17 mouse cellular contexts compared by ENCODE assay signal in genomic region chr11:113490530-113491520, GRCm38 (mm10).
DNase-seq lines count a peak whose midpoint lies in the region; ATAC-seq lines count a peak whose summit lies in the region.
"Had no signal": no experiment of that assay in that cellular context is flagged by ENCODE, and none has a peak within 500 bp of the region (broad histone marks: within the 10 kb centered on the region; RNA-seq: fewer than 3 reads in every experiment).

No protein-coding gene starts in this region.

- H3K4me1 ChIP-seq in heart, embryonic 15.5 days (replicated peaks): peaks cover 22% of the 10 kb centered on the region
- peaks cover 18% of the 10 kb centered on the region for H3K4me1 ChIP-seq in hindbrain, embryonic 13.5 days (replicated peaks)

- no peaks in the 10 kb centered on the region for H3K9me3 ChIP-seq in heart, embryonic 15.5 days (replicated peaks)
- H3K9me3 ChIP-seq in hindbrain, embryonic 13.5 days: no peaks in the 10 kb centered on the region
- H3K9me3 ChIP-seq: heart, embryonic 12.5 days; limb, embryonic 12.5 days; neural tube, embryonic 12.5 days had no signal

- H3K4me2 ChIP-seq in heart, embryonic 15.5 days: no peak overlapping the region
- no peak overlapping the region for H3K4me2 ChIP-seq in hindbrain, embryonic 13.5 days
- H3K4me2 ChIP-seq: heart, embryonic 12.5 days; limb, embryonic 12.5 days; neural tube, embryonic 12.5 days had no signal

- WGBS in heart, embryonic 15.5 days: 63% methylated on average over 20 of the region's 20 CpGs
- 86% methylated on average over 20 of the region's 20 CpGs for WGBS in hindbrain, embryonic 13.5 days

- DNase-seq in heart, postnatal 36 days: no peak
- peak; percentile 37 for DNase-seq in lung, postnatal 10 days
- DNase-seq in lung, adult 18-20 months: no peak
- DNase-seq in c-Kit-positive CD71-positive TER-119-positive erythroid progenitor cells, embryonic 14.5 days (ENCODE audit: low spot score): peak; percentile 30
- no peak for DNase-seq in ovary, postnatal 14 days (ENCODE audit: low spot score)
- DNase-seq: cerebellum, adult 9-11 months; embryo, embryonic 11 days; kidney, adult 9 months; kidney, postnatal 4 days; thymus, postnatal 36 days had no signal

- no peaks in the 10 kb centered on the region for H3K27me3 ChIP-seq in heart, embryonic 15.5 days
- H3K27me3 ChIP-seq in hindbrain, embryonic 13.5 days: no peaks in the 10 kb centered on the region
- H3K27me3 ChIP-seq: heart, embryonic 12.5 days; limb, embryonic 12.5 days; neural tube, embryonic 12.5 days had no signal

- ATAC-seq in heart, embryonic 15.5 days (replicated peaks; ENCODE audit: insufficient number of reproducible peaks, insufficient read depth, low FRiP score, low read depth): no peak
- ATAC-seq in megakaryocyte-erythroid progenitor cell, adult 5-6 weeks (replicated peaks; ENCODE audit: low FRiP score, low TSS enrichment, poor library complexity, severe bottlenecking): peak; percentile 28; the same call in 1 of the 2 replicates
- no peak for ATAC-seq in hindbrain, embryonic 13.5 days (ENCODE audit: low FRiP score)
- ATAC-seq: forebrain, embryonic 14.5 days had no signal

- no peak overlapping the region for H3K9ac ChIP-seq in heart, embryonic 15.5 days
- no peak overlapping the region for H3K9ac ChIP-seq in hindbrain, embryonic 13.5 days
- H3K9ac ChIP-seq: heart, embryonic 12.5 days; limb, embryonic 12.5 days; neural tube, embryonic 12.5 days had no signal

- H3K36me3 ChIP-seq in heart, embryonic 15.5 days: no peaks in the 10 kb centered on the region
- no peaks in the 10 kb centered on the region for H3K36me3 ChIP-seq in hindbrain, embryonic 13.5 days
- H3K36me3 ChIP-seq: heart, embryonic 12.5 days; limb, embryonic 12.5 days; neural tube, embryonic 12.5 days had no signal

- peak overlapping the region; percentile 10; the same call in 1 of the 2 replicates for H3K27ac ChIP-seq in heart, embryonic 15.5 days
- no peak overlapping the region for H3K27ac ChIP-seq in hindbrain, embryonic 13.5 days
- H3K27ac ChIP-seq: limb, embryonic 12.5 days; neural tube, embryonic 12.5 days had no signal

- intact Hi-C loops in heart, postnatal 36 days (cut with DNase I): no loop called here

- H3K4me3 ChIP-seq in heart, embryonic 15.5 days: no peak overlapping the region
- no peak overlapping the region for H3K4me3 ChIP-seq in hindbrain, embryonic 13.5 days
- H3K4me3 ChIP-seq: heart, embryonic 12.5 days; limb, embryonic 12.5 days; neural tube, embryonic 12.5 days had no signal

Comparison
In these comparisons a context has a peak if more than half of its experiments do, and no peak if none do; other contexts are left out.
1. DNase-seq: peak in lung, postnatal 10 days (single experiment) and c-Kit-positive CD71-positive TER-119-positive erythroid progenitor cells, embryonic 14.5 days (single experiment); none in heart, postnatal 36 days (0 of 2), lung, adult 18-20 months (0 of 2) and ovary, postnatal 14 days (single experiment).